Mouse (Mus musculus) kidney, embryonic 14.5 days (tissue): ENCODE measurements around the gene Lsm7. TPM values are rescaled to one million over a fixed set of nuclear protein-coding genes. Genes with fewer than 3 reads are reported as not detected.

Source experiments
- ATAC-seq: fragments of 200-750 bp; cut with Nextera tagmentation; 2 replicates; pipeline ENCODE4 v1.8.0; 2017; ENCODE audit warnings: moderate number of reproducible peaks, mild to moderate bottlenecking, moderate TSS enrichment, moderate library complexity; ENCODE audit not compliant: low FRiP score, low TSS enrichment
- H3K27ac ChIP-seq: fragments of 300-500 bp; sonication (generic); 2 replicates; pipeline ENCODE4 v1.5.1; 2014; ENCODE audit warnings: low read depth, mild to moderate bottlenecking, low read length, moderate library complexity, mixed read lengths
- H3K27me3 ChIP-seq: fragments of 300-500 bp; sonication (generic); 2 replicates; pipeline ENCODE4 v1.6.1; 2014; ENCODE audit warnings: mild to moderate bottlenecking, low read length; ENCODE audit not compliant: control insufficient read depth, insufficient read depth
- H3K36me3 ChIP-seq: fragments of 300-500 bp; sonication (generic); 2 replicates; pipeline ENCODE4 v1.6.1; 2014; ENCODE audit warnings: low read length, mixed read lengths; ENCODE audit not compliant: control insufficient read depth, insufficient read depth
- H3K4me1 ChIP-seq: fragments of 300-500 bp; sonication (generic); 2 replicates; pipeline ENCODE4 v1.6.1; 2014; ENCODE audit warnings: low read length, mixed read lengths; ENCODE audit not compliant: control insufficient read depth, insufficient read depth
- H3K4me2 ChIP-seq: fragments of 300-500 bp; sonication (generic); replicated peaks from 2 replicates; pipeline ENCODE4 v1.6.1; 2014; ENCODE audit warnings: low read depth, mild to moderate bottlenecking, low read length
- H3K4me3 ChIP-seq: fragments of 300-500 bp; sonication (generic); 2 replicates; pipeline ENCODE4 v1.5.1; 2014; ENCODE audit warnings: mild to moderate bottlenecking, low read length
- H3K9ac ChIP-seq: fragments of 300-500 bp; sonication (generic); 2 replicates; pipeline ENCODE4 v1.6.1; 2014; ENCODE audit warnings: low read depth, mild to moderate bottlenecking, low read length, moderate library complexity
- H3K9me3 ChIP-seq: fragments of 300-500 bp; sonication (generic); 2 replicates; pipeline ENCODE4 v1.6.1; 2016; ENCODE audit warnings: low read length; ENCODE audit not compliant: control insufficient read depth
- WGBS: fragments of 180-500 bp; shearing (Covaris S2); extraction: QIAGEN DNeasy Blood & Tissue Kit; methylation state at CpG from one replicate; pipeline ENCODE4 v1.1.7; 2014; 5-methylcytosine and 5-hydroxymethylcytosine counted together
- polyA plus RNA-seq: library from polyadenylated mRNA; unstranded; fragments of >200 nt; fragmentation: Nextera tagmentation; extraction: Ambion mirVana; gene quantifications from 2 replicates; pipeline ENCODE4 v1.2.1, GENCODE M21; 2014

Lsm7 gene
- polyA plus RNA-seq, 1 experiment from 2014 or later: 365 TPM

DNA sequence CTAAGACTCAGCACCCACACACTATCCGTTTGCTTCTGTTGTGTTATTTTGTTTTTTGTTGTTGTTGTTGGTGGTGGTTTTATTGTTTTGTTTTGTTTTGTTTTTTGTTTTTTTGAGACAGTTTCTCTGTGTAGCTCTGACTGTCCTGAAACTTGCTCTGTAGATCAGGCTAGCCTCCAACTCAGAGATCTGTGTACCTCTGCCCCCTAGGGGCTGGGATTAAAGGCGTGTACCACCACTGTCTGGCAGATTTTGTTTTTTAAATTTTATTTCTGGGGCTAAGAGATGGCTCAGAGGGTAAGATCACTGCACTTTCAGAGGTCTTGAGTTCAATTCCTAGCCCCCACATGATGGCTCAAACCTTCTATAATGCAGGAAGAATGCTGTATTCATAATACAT is 25.9 kb upstream of the Lsm7 start:
- no peak for ATAC-seq
- Histone ChIP-seq H3K27me3 (no peaks in the 10 kb centered on the region), H3K4me3 (no peak overlapping the region), H3K27ac (no peak overlapping the region), H3K4me2 (no peak overlapping the region), H3K36me3 (no peaks in the 10 kb centered on the region), H3K9me3 (no peaks in the 10 kb centered on the region), H3K9ac (no peak overlapping the region), H3K4me1 (no peaks in the 10 kb centered on the region)
- WGBS: 74% methylated on average over 2 of the region's 2 CpGs

DNA sequence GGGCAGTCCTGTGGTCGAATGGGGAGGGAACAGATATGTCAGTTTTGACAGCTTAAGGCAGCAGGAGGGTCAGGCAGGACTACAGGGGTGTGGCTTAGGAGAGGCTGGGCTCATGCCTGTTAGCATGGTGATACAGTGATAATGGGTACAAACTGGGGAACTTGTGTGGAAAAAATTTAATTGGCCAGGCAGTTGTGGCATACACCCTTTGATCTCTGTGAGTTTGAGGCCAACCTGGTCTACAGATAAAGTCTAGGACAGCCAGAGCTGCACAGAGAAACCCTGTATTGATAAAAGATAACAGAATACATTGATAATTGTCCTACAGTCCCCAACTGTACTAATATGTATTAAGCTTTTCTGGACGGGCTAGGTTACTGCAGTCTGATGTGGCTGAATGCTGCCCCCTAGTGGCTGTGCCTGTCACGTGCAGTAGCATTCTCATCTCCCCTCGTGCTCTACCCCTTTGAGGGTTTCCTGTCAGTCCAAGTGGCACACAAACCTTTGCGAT is 25.2 kb upstream of the Lsm7 start:
- H3K9me3 ChIP-seq: no peaks in the 10 kb centered on the region
- no peaks in the 10 kb centered on the region for H3K27me3 ChIP-seq
- H3K27ac ChIP-seq: no peak overlapping the region
- peak; percentile 34; the same call in 1 of the 2 replicates for ATAC-seq
- H3K9ac ChIP-seq: no peak overlapping the region
- no peaks in the 10 kb centered on the region for H3K36me3 ChIP-seq
- 18% methylated on average over 5 of the region's 5 CpGs for WGBS
- no peak overlapping the region for H3K4me3 ChIP-seq
- H3K4me2 ChIP-seq: no peak overlapping the region
- no peaks in the 10 kb centered on the region for H3K4me1 ChIP-seq

DNA sequence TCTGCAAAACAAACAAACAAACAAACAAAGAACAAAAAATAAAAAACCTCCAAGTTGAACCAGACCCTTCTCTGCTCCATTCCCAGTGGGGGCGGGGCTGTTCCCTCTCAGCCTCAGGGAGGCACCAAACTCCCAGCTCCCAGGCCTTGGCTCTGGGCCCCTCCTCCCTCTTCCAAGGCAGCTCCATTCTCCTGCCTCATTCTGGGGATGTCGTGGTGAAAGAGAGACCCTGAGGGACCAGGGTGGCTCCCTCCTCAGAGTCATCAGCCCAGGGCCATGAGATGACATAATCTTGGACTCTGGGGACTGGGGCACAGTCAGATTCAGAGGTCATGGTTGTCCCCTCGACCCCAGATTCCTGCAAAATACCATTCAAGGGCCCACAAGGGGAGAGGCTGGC is 21.6 kb upstream of the Lsm7 start:
- peaks cover 5% of the 10 kb centered on the region; the same call in 1 of the 2 replicates for H3K27me3 ChIP-seq
- H3K4me2 ChIP-seq: no peak overlapping the region
- H3K4me3 ChIP-seq: no peak overlapping the region
- H3K9me3 ChIP-seq: no peaks in the 10 kb centered on the region
- whole genome bisulfite sequencing: 34% methylated on average over 3 of the region's 3 CpGs
- H3K9ac ChIP-seq: no peak overlapping the region
- ATAC-seq: no peak
- H3K4me1 ChIP-seq: no peaks in the 10 kb centered on the region
- H3K27ac ChIP-seq: no peak overlapping the region
- no peaks in the 10 kb centered on the region for H3K36me3 ChIP-seq

DNA sequence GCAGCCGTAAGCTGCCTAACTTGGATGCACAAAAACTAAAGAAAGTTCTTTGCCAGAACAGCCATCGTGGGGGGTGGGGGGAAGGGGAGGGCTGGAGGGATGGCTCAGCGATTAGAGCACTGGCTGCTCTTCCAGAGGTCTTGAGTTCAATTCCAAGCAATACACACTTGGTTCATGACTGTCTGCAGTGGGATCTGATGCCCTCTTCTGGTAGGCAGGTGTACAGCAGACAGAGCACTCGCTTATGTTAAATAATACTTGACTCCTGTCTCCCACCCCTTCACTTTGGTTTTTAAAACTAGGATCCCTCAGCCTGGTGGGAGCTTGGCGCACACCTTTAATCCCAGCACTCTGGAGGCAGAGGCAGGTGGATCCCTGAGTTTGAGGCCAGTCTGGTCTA is 21.0 kb upstream of the Lsm7 start:
- Histone ChIP-seq H3K4me2 (no peak overlapping the region), H3K36me3 (no peaks in the 10 kb centered on the region), H3K9ac (no peak overlapping the region; the same call in 1 of the 2 replicates), H3K9me3 (no peaks in the 10 kb centered on the region), H3K4me3 (no peak overlapping the region), H3K27me3 (peaks cover 5% of the 10 kb centered on the region; the same call in 1 of the 2 replicates), H3K27ac (no peak overlapping the region), H3K4me1 (no peaks in the 10 kb centered on the region)
- 28% methylated on average over 5 of the region's 5 CpGs for WGBS
- ATAC-seq: no peak

DNA sequence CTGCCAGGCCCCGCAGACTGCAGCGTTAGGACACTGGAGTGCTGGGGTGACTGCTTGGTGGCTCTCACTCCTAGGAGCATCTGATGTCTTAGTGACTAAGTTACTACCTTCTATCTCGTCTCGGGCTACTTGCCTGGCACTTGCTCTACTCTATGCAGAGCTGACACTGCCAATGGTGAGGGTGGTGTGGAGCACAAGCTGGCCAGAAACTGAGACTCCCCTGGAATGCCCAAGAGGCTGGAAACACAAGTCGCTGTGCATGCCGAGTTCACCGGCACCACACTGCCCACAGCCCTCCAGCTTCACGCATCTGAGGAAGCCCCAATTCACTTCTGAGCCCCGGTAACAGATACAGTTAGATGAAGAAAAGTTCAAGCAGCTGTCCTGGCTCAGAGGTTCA is 19.0 kb upstream of the Lsm7 start:
- Histone ChIP-seq H3K4me3 (no peak overlapping the region), H3K27ac (no peak overlapping the region), H3K9me3 (no peaks in the 10 kb centered on the region), H3K36me3 (no peaks in the 10 kb centered on the region), H3K9ac (no peak overlapping the region), H3K4me2 (no peak overlapping the region), H3K4me1 (no peaks in the 10 kb centered on the region), H3K27me3 (peaks cover 5% of the 10 kb centered on the region; the same call in 1 of the 2 replicates)
- ATAC-seq: no peak
- whole genome bisulfite sequencing: 76% methylated on average over 9 of the region's 9 CpGs

DNA sequence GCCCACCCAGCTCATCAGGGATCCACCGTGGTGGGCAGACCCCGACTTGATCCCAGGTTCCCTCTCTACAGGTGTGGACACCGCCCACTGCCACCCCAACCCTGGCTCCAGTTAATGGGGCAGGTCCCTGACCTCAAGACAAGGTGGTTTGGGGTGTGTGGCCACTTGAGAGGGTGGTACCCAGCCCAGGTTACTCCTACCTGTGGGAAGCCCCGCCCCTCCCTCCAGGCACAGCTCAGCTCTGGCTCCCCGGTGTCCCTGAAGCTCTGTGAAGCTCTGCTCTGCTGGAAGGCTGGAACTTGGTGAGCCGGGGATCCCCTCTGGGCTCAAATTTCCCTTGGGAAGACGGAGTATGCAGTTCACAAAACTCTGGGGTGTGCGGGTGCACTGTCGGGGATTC is 16.6 kb upstream of the Lsm7 start, which contains the start of gene Tmprss9:
Gene Tmprss9, plus strand, starts transcription at position 268 of the 400 bp plus-strand sequence.
- H3K27ac ChIP-seq: no peak within 1 kb of the TSS
- H3K9me3 ChIP-seq: no peaks in the 10 kb centered on the region
- peaks cover 5% of the 10 kb centered on the region; the same call in 1 of the 2 replicates for H3K27me3 ChIP-seq
- no peak within 1 kb of the TSS for H3K4me2 ChIP-seq
- no peak within 1 kb of the TSS for H3K4me3 ChIP-seq
- H3K36me3 ChIP-seq: peaks cover 18% of the 10 kb centered on the region
- no peak for ATAC-seq
- 30% methylated on average over 9 of the region's 9 CpGs for WGBS
- no peak within 1 kb of the TSS; the same call in 1 of the 2 replicates for H3K9ac ChIP-seq
- no peaks in the 10 kb centered on the region for H3K4me1 ChIP-seq

DNA sequence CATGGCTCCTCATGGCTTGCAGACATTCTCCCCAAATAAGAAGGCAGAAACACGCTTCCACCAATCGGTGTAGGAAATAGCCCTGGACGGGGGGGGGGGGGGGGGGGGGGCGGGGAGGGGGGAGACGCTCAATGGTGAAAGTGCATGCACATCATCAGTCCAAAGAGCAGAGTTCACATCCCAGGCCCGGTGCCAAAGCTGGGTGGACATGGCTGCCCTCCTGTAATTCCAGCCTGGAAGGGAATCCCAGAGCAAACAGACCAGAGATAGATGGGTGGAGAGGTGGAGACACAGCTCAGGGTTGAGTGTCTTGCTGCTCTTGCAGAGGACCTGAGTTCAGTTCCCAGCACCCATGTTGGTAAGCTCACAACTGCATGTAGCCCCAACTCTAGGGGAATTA is 16.0 kb upstream of the Lsm7 start:
- Histone ChIP-seq H3K4me1 (no peaks in the 10 kb centered on the region), H3K9me3 (no peaks in the 10 kb centered on the region), H3K4me2 (no peak overlapping the region), H3K9ac (no peak overlapping the region), H3K4me3 (no peak overlapping the region), H3K36me3 (peaks cover 22% of the 10 kb centered on the region), H3K27me3 (peaks cover 5% of the 10 kb centered on the region; the same call in 1 of the 2 replicates), H3K27ac (no peak overlapping the region)
- WGBS: 88% methylated on average over 4 of the region's 6 CpGs
- no peak for ATAC-seq

DNA sequence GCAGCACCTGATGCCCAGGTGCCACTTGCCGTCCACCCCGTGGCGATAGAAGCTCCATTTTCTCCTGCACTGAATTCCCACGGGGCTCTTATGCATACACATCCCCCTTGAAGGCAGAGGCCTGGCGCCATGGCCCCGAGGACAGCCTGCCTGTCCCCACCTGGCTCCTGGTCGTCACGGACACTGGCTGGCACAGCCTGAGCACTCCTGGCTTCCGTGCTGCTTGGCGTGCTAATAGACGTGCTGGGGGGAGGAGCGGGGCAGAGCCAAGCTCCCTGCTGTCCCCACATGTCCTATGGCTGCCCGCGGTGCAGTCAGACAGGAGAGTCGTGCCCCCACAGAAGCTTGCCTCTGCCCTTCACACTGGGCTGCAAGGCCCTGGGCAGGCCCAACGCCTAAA is 9.4 kb upstream of the Lsm7 start:
- Histone ChIP-seq H3K4me3 (no peak overlapping the region), H3K9me3 (no peaks in the 10 kb centered on the region), H3K4me2 (no peak overlapping the region), H3K36me3 (peaks cover 59% of the 10 kb centered on the region), H3K9ac (no peak overlapping the region), H3K27ac (no peak overlapping the region), H3K27me3 (no peaks in the 10 kb centered on the region), H3K4me1 (no peaks in the 10 kb centered on the region)
- 93% methylated on average over 16 of the region's 16 CpGs for WGBS
- no peak for ATAC-seq

DNA sequence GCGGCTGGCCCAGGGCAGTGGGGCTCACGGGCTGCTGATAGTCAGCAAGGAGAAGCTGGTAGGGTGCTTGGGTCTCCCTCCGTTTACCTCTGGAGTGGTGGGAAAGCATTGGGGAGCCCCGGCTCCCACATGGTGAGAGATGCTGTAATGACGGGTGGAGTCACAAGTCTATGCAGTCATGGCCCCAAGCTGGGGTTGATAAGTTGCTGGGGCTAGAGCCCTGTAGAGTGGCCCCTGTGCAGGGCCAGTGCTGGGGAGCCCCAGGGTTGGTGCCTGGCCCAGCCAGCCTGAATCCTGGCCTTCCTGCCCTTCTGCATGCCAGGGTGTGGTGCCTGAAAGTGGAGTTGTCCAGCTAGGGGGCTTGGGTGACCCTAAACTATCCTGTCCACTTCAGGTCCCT is 7.3 kb upstream of the Lsm7 start:
- H3K36me3 ChIP-seq: peaks cover 47% of the 10 kb centered on the region
- H3K27ac ChIP-seq: no peak overlapping the region
- no peak overlapping the region for H3K9ac ChIP-seq
- H3K4me2 ChIP-seq: no peak overlapping the region
- no peaks in the 10 kb centered on the region for H3K4me1 ChIP-seq
- H3K4me3 ChIP-seq: no peak overlapping the region
- no peaks in the 10 kb centered on the region for H3K27me3 ChIP-seq
- no peak for ATAC-seq
- WGBS: 89% methylated on average over 5 of the region's 5 CpGs
- H3K9me3 ChIP-seq: no peaks in the 10 kb centered on the region
